Mouse (Mus musculus): ENCODE data around the gene Gramd1a. TPM values are rescaled to one million over a fixed set of nuclear protein-coding genes. Genes with fewer than 3 reads are reported as not detected.

Gramd1a gene
- polyA plus RNA-seq, 1 experiment from 2014 or later: 41.4 TPM

DNA sequence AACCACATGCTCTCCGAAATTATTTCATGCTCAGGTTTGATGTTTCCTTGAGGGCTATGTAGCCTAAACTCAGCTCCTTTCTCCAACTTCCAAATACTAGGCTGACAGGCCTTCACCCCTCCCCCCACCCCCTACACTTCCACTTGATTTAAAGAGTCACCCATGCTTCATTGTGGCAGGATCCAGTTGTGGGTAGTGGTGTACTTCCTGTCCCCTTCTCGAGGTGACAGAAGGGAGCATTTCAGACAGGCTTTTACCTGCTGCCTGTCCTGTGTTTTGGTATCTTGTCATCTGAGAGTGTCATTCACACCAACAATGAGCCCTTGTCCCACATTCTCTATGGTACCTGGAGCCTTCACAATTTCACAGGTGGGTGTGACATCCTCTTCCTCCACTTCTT is 68.4 kb downstream of the Gramd1a start:
- Histone ChIP-seq H3K9me3 (replicated peaks) (no peaks in the 10 kb centered on the region), H3K36me3 (no peaks in the 10 kb centered on the region), H3K27ac (peak overlapping the region; percentile 61; the same call in 1 of the 2 replicates), H3K4me1 (replicated peaks) (peaks cover 13% of the 10 kb centered on the region; the same call in 1 of the 2 replicates), H3K4me3 (no peak overlapping the region), H3K9ac (no peak overlapping the region), H3K4me2 (no peak overlapping the region), H3K27me3 (no peaks in the 10 kb centered on the region)
- WGBS: 37% methylated on average over 2 of the region's 2 CpGs
- ATAC-seq (replicated peaks; ENCODE audit: insufficient number of reproducible peaks, insufficient read depth, low FRiP score, low read depth): no peak

DNA sequence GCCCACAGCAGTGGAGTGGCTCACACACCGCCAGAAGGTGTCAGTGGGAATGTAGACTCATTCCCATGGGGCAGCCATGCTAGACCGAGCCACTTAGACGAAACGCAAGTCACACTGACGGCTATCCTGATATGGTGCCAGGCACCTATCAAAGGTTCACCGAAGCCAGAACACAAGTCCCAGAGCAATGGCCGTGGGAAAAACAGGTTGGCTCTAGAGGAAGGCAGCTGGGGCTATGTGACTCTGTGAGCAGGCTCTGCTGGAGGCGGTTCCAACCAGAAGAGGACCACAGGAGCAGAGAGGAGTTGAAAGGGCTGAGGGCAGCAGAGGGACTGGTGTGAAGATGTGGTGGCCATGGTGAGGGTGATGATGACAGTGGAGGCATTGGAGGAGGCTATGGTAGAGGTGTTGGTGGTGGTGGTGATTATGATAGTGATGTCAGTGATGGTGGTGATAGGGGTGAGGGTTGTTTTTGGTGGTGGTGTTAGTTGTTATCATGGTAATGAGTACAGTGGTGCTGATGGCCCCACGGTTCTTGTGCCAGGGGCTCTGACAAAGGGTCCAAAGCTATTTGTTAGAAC is 69.4 kb downstream of the Gramd1a start:
- WGBS: 81% methylated on average over 9 of the region's 9 CpGs
- H3K9me3 ChIP-seq (replicated peaks): no peaks in the 10 kb centered on the region
- no peak overlapping the region for H3K9ac ChIP-seq
- H3K4me3 ChIP-seq: no peak overlapping the region
- no peak for ATAC-seq (replicated peaks; ENCODE audit: insufficient number of reproducible peaks, insufficient read depth, low FRiP score, low read depth)
- no peak overlapping the region for H3K4me2 ChIP-seq
- H3K36me3 ChIP-seq: no peaks in the 10 kb centered on the region
- no peaks in the 10 kb centered on the region for H3K27me3 ChIP-seq
- H3K4me1 ChIP-seq (replicated peaks): peaks cover 13% of the 10 kb centered on the region; the same call in 1 of the 2 replicates
- no peak overlapping the region for H3K27ac ChIP-seq

GRCm38 (mm10) chr7:31085171-31085570 is 70.5 kb downstream of the Gramd1a start:
- Histone ChIP-seq H3K4me3 (no peak overlapping the region), H3K27ac (0 out of 2 replicates have a peak overlapping the region, but pooled peaks have one; percentile 8), H3K9ac (no peak overlapping the region), H3K4me1 (replicated peaks) (peaks cover 13% of the 10 kb centered on the region; the same call in 1 of the 2 replicates), H3K36me3 (no peaks in the 10 kb centered on the region), H3K4me2 (no peak overlapping the region), H3K27me3 (no peaks in the 10 kb centered on the region; the same call in 1 of the 2 replicates), H3K9me3 (replicated peaks) (no peaks in the 10 kb centered on the region)
- no peak; the same call in 1 of the 2 replicates for ATAC-seq (replicated peaks; ENCODE audit: insufficient number of reproducible peaks, insufficient read depth, low FRiP score, low read depth)
- WGBS: 55% methylated on average over 3 of the region's 3 CpGs

DNA sequence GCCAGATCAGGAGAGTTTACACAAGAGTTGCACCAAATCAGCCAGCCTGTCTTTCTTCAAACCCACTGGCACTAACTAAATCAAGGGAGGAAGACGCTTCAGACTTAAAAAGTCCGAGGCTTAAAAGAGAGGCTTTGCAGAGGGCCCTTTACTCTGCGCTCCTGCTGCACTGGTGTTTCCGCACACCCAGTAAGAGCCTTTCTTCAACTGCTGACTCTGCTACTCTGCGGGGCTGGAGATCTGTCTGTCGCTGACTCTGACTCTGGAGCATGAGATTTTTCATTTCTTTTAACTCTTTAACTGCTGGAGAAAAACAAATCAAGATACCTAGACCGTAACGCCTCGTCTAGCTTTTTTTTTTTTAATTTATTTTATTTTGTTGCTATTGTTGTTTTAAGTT is 71.6 kb downstream of the Gramd1a start:
- no peak overlapping the region for H3K9ac ChIP-seq
- peaks cover 13% of the 10 kb centered on the region; the same call in 1 of the 2 replicates for H3K4me1 ChIP-seq (replicated peaks)
- WGBS: 60% methylated on average over 9 of the region's 9 CpGs
- H3K27ac ChIP-seq: no peak overlapping the region
- no peak for ATAC-seq (replicated peaks; ENCODE audit: insufficient number of reproducible peaks, insufficient read depth, low FRiP score, low read depth)
- H3K4me3 ChIP-seq: no peak overlapping the region
- H3K36me3 ChIP-seq: no peaks in the 10 kb centered on the region
- no peak overlapping the region for H3K4me2 ChIP-seq
- no peaks in the 10 kb centered on the region; the same call in 1 of the 2 replicates for H3K27me3 ChIP-seq
- no peaks in the 10 kb centered on the region for H3K9me3 ChIP-seq (replicated peaks)

GRCm38 (mm10) chr7:31082831-31083588 is 72.7 kb downstream of the Gramd1a start:
- Histone ChIP-seq H3K27ac (no peak overlapping the region), H3K9ac (no peak overlapping the region), H3K27me3 (no peaks in the 10 kb centered on the region; the same call in 1 of the 2 replicates), H3K9me3 (replicated peaks) (no peaks in the 10 kb centered on the region), H3K4me2 (no peak overlapping the region), H3K4me1 (replicated peaks) (peaks cover 7% of the 10 kb centered on the region; the same call in 1 of the 2 replicates), H3K36me3 (no peaks in the 10 kb centered on the region), H3K4me3 (no peak overlapping the region)
- 72% methylated on average over 14 of the region's 14 CpGs for WGBS
- ATAC-seq (replicated peaks; ENCODE audit: insufficient number of reproducible peaks, insufficient read depth, low FRiP score, low read depth): no peak

- H3K4me3 ChIP-seq: no peak overlapping the region
- ATAC-seq (replicated peaks; ENCODE audit: insufficient number of reproducible peaks, insufficient read depth, low FRiP score, low read depth): no peak
- no peak overlapping the region for H3K9ac ChIP-seq
- no peaks in the 10 kb centered on the region; the same call in 1 of the 2 replicates for H3K27me3 ChIP-seq
- H3K27ac ChIP-seq: no peak overlapping the region
- H3K36me3 ChIP-seq: no peaks in the 10 kb centered on the region
- no peak overlapping the region for H3K4me2 ChIP-seq
- H3K4me1 ChIP-seq (replicated peaks): 0 out of 2 replicates have a peak, but pooled peaks cover 4% of the 10 kb centered on the region
- H3K9me3 ChIP-seq (replicated peaks): no peaks in the 10 kb centered on the region
Observed at GRCm38 (mm10) chr7:31082106-31082505, 73.6 kb downstream of the Gramd1a start.

- no peak overlapping the region for H3K4me3 ChIP-seq
- no peak overlapping the region for H3K4me2 ChIP-seq
- H3K4me1 ChIP-seq (replicated peaks): 0 out of 2 replicates have a peak, but pooled peaks cover 4% of the 10 kb centered on the region
- no peak overlapping the region for H3K27ac ChIP-seq
- no peaks in the 10 kb centered on the region; the same call in 1 of the 2 replicates for H3K27me3 ChIP-seq
- 39% methylated on average over 1 of the region's 1 CpGs for WGBS
- no peaks in the 10 kb centered on the region for H3K9me3 ChIP-seq (replicated peaks)
- ATAC-seq (replicated peaks; ENCODE audit: insufficient number of reproducible peaks, insufficient read depth, low FRiP score, low read depth): no peak
- no peaks in the 10 kb centered on the region for H3K36me3 ChIP-seq
- no peak overlapping the region for H3K9ac ChIP-seq
Observed at GRCm38 (mm10) chr7:31081106-31081505, 74.6 kb downstream of the Gramd1a start.

- Histone ChIP-seq H3K4me2 (no peak overlapping the region), H3K9ac (no peak overlapping the region), H3K27me3 (no peaks in the 10 kb centered on the region; the same call in 1 of the 2 replicates), H3K4me1 (replicated peaks) (0 out of 2 replicates have a peak, but pooled peaks cover 4% of the 10 kb centered on the region), H3K27ac (no peak overlapping the region), H3K36me3 (no peaks in the 10 kb centered on the region), H3K9me3 (replicated peaks) (no peaks in the 10 kb centered on the region), H3K4me3 (no peak overlapping the region)
- 58% methylated on average over 3 of the region's 3 CpGs for WGBS
- no peak for ATAC-seq (replicated peaks; ENCODE audit: insufficient number of reproducible peaks, insufficient read depth, low FRiP score, low read depth)
Observed at GRCm38 (mm10) chr7:31080611-31081010, 75.1 kb downstream of the Gramd1a start.

Other genes starting within 250 kb of the Gramd1a start
- 0.14 and 0.29 TPM in 2 replicates for gene Mag, start 241.0 kb downstream of the Gramd1a start, polyA plus RNA-seq (2015; fragmentation: Nextera tagmentation; extraction: Ambion mirVana)
- not detected in 2 replicates for gene Hamp2, start 231.2 kb downstream of the Gramd1a start, polyA plus RNA-seq (2015; fragmentation: Nextera tagmentation; extraction: Ambion mirVana)
- gene Hamp, start 211.9 kb downstream of the Gramd1a start, polyA plus RNA-seq (2015; fragmentation: Nextera tagmentation; extraction: Ambion mirVana): not detected in 2 replicates
- gene Usf2, start 199.1 kb downstream of the Gramd1a start, polyA plus RNA-seq (2015; fragmentation: Nextera tagmentation; extraction: Ambion mirVana): 13.1 and 16.2 TPM in 2 replicates
- gene Lsr, start 182.4 kb downstream of the Gramd1a start, polyA plus RNA-seq (2015; fragmentation: Nextera tagmentation; extraction: Ambion mirVana): 7.0 and 18.9 TPM in 2 replicates
- gene Fam187b, start 182.1 kb downstream of the Gramd1a start, polyA plus RNA-seq (2015; fragmentation: Nextera tagmentation; extraction: Ambion mirVana): 0.54 and 0.86 TPM in 2 replicates
- gene Fxyd5, start 113.4 kb downstream of the Gramd1a start, polyA plus RNA-seq (2015; fragmentation: Nextera tagmentation; extraction: Ambion mirVana): 39.1 and 47.0 TPM in 2 replicates
- gene Fxyd7, start 104.4 kb downstream of the Gramd1a start, polyA plus RNA-seq (2015; fragmentation: Nextera tagmentation; extraction: Ambion mirVana): 1.1 and 2.7 TPM in 2 replicates
- 950 and 1,236 TPM in 2 replicates for gene Fxyd1, start 98.7 kb downstream of the Gramd1a start, polyA plus RNA-seq (2015; fragmentation: Nextera tagmentation; extraction: Ambion mirVana)
- gene Lgi4, start 96.6 kb downstream of the Gramd1a start, polyA plus RNA-seq (2015; fragmentation: Nextera tagmentation; extraction: Ambion mirVana): 0.25 and 0.39 TPM in 2 replicates
- 2.6 and 15.2 TPM in 2 replicates for gene Fxyd3, start 79.2 kb downstream of the Gramd1a start, polyA plus RNA-seq (2015; fragmentation: Nextera tagmentation; extraction: Ambion mirVana)
- gene Hpn, start 40.6 kb downstream of the Gramd1a start, polyA plus RNA-seq (2015; fragmentation: Nextera tagmentation; extraction: Ambion mirVana): 1.5 and 4.8 TPM in 2 replicates
- gene Scn1b, start 28.9 kb downstream of the Gramd1a start, polyA plus RNA-seq (2015; fragmentation: Nextera tagmentation; extraction: Ambion mirVana): 3.7 and 4.0 TPM in 2 replicates
- not detected in 2 replicates for gene Scgb2b2, start 134.6 kb upstream of the Gramd1a start, polyA plus RNA-seq (2015; fragmentation: Nextera tagmentation; extraction: Ambion mirVana)
- not detected in 2 replicates for gene Scgb1b2, start 135.9 kb upstream of the Gramd1a start, polyA plus RNA-seq (2015; fragmentation: Nextera tagmentation; extraction: Ambion mirVana)
- not detected in 2 replicates for gene Scgb2b3, start 206.2 kb upstream of the Gramd1a start, polyA plus RNA-seq (2015; fragmentation: Nextera tagmentation; extraction: Ambion mirVana)
- gene Scgb1b3, start 219.7 kb upstream of the Gramd1a start, polyA plus RNA-seq (2015; fragmentation: Nextera tagmentation; extraction: Ambion mirVana): not detected in 2 replicates

All from heart, embryonic 15.5 days (tissue).